Mouse (Mus musculus): ENCODE results near the gene Isyna1. TPM values are rescaled to one million over a fixed set of nuclear protein-coding genes. Genes with fewer than 3 reads are reported as not detected.

Isyna1 gene
- polyA plus RNA-seq, 1 experiment from 2014 or later = 57.9 TPM

GRCm38 (mm10) chr8:70565561-70565960 lies 28.6 kb upstream of the Isyna1 start:
- Histone ChIP-seq H3K4me3 (ENCODE audit: low read depth, low read length) (no peak overlapping the region), H3K4me1 (replicated peaks; ENCODE audit: control insufficient read depth, insufficient read depth, low read length) (no peaks in the 10 kb centered on the region), H3K4me2 (replicated peaks; ENCODE audit: low read depth, low read length) (no peak overlapping the region), H3K27ac (ENCODE audit: low read depth, low read length) (no peak overlapping the region), H3K9ac (ENCODE audit: low read depth, low read length) (no peak overlapping the region), H3K36me3 (ENCODE audit: control insufficient read depth, insufficient read depth, low read length) (no peaks in the 10 kb centered on the region), H3K9me3 (ENCODE audit: control insufficient read depth, low read length) (no peaks in the 10 kb centered on the region), H3K27me3 (ENCODE audit: control insufficient read depth, insufficient read depth, low read length) (no peaks in the 10 kb centered on the region)
- DNase-seq (ENCODE audit: low spot score) (no peak), ATAC-seq (ENCODE audit: low FRiP score) (no peak)
- WGBS = 77% methylated on average over 3 of the region's 3 CpGs

- H3K4me3 ChIP-seq (ENCODE audit: low read depth, low read length) = no peak overlapping the region
Measured at GRCm38 (mm10) chr8:70570360-70570759, 23.8 kb upstream of the Isyna1 start.

GRCm38 (mm10) chr8:70570990-70571389 lies 23.2 kb upstream of the Isyna1 start:
- Histone ChIP-seq H3K4me2 (replicated peaks; ENCODE audit: low read depth, low read length) (no peak overlapping the region), H3K9ac (ENCODE audit: low read depth, low read length) (no peak overlapping the region), H3K27ac (ENCODE audit: low read depth, low read length) (no peak overlapping the region), H3K36me3 (ENCODE audit: control insufficient read depth, insufficient read depth, low read length) (0 out of 2 replicates have a peak, but pooled peaks cover 4% of the 10 kb centered on the region), H3K27me3 (ENCODE audit: control insufficient read depth, insufficient read depth, low read length) (no peaks in the 10 kb centered on the region), H3K4me1 (replicated peaks; ENCODE audit: control insufficient read depth, insufficient read depth, low read length) (no peaks in the 10 kb centered on the region), H3K4me3 (ENCODE audit: low read depth, low read length) (no peak overlapping the region), H3K9me3 (ENCODE audit: control insufficient read depth, low read length) (no peaks in the 10 kb centered on the region)
- no peak for DNase-seq (ENCODE audit: low spot score)
- 84% methylated on average over 6 of the region's 6 CpGs for WGBS
- ATAC-seq (ENCODE audit: low FRiP score) = no peak

More at GRCm38 (mm10) chr8:70570360-70570759, 23.8 kb upstream of the Isyna1 start:
- ATAC-seq (ENCODE audit: low FRiP score) (no peak), DNase-seq (ENCODE audit: low spot score) (no peak)
- Histone ChIP-seq H3K36me3 (ENCODE audit: control insufficient read depth, insufficient read depth, low read length) (0 out of 2 replicates have a peak, but pooled peaks cover 4% of the 10 kb centered on the region), H3K9ac (ENCODE audit: low read depth, low read length) (no peak overlapping the region), H3K4me2 (replicated peaks; ENCODE audit: low read depth, low read length) (no peak overlapping the region), H3K27me3 (ENCODE audit: control insufficient read depth, insufficient read depth, low read length) (no peaks in the 10 kb centered on the region), H3K4me1 (replicated peaks; ENCODE audit: control insufficient read depth, insufficient read depth, low read length) (no peaks in the 10 kb centered on the region), H3K27ac (ENCODE audit: low read depth, low read length) (no peak overlapping the region), H3K9me3 (ENCODE audit: control insufficient read depth, low read length) (no peaks in the 10 kb centered on the region)

GRCm38 (mm10) chr8:70574302-70574701 lies 19.9 kb upstream of the Isyna1 start:
- DNase-seq (ENCODE audit: low spot score) (no peak), ATAC-seq (ENCODE audit: low FRiP score) (no peak)
- Histone ChIP-seq H3K4me1 (replicated peaks; ENCODE audit: control insufficient read depth, insufficient read depth, low read length) (no peaks in the 10 kb centered on the region), H3K4me2 (replicated peaks; ENCODE audit: low read depth, low read length) (no peak overlapping the region), H3K4me3 (ENCODE audit: low read depth, low read length) (no peak overlapping the region), H3K27ac (ENCODE audit: low read depth, low read length) (no peak overlapping the region), H3K9me3 (ENCODE audit: control insufficient read depth, low read length) (no peaks in the 10 kb centered on the region), H3K27me3 (ENCODE audit: control insufficient read depth, insufficient read depth, low read length) (no peaks in the 10 kb centered on the region), H3K9ac (ENCODE audit: low read depth, low read length) (no peak overlapping the region), H3K36me3 (ENCODE audit: control insufficient read depth, insufficient read depth, low read length) (0 out of 2 replicates have a peak, but pooled peaks cover 4% of the 10 kb centered on the region)

- no peaks in the 10 kb centered on the region for H3K4me1 ChIP-seq (replicated peaks; ENCODE audit: control insufficient read depth, insufficient read depth, low read length)
- H3K27ac ChIP-seq (ENCODE audit: low read depth, low read length) = no peak overlapping the region
- 93% methylated on average over 4 of the region's 4 CpGs for WGBS
- no peaks in the 10 kb centered on the region for H3K27me3 ChIP-seq (ENCODE audit: control insufficient read depth, insufficient read depth, low read length)
- H3K9me3 ChIP-seq (ENCODE audit: control insufficient read depth, low read length) = no peaks in the 10 kb centered on the region
- no peak for DNase-seq (ENCODE audit: low spot score)
- 0 out of 2 replicates have a peak, but pooled peaks cover 4% of the 10 kb centered on the region for H3K36me3 ChIP-seq (ENCODE audit: control insufficient read depth, insufficient read depth, low read length)
- H3K4me3 ChIP-seq (ENCODE audit: low read depth, low read length) = no peak overlapping the region
- H3K4me2 ChIP-seq (replicated peaks; ENCODE audit: low read depth, low read length) = no peak overlapping the region
- no peak overlapping the region for H3K9ac ChIP-seq (ENCODE audit: low read depth, low read length)
- no peak for ATAC-seq (ENCODE audit: low FRiP score)
Measured at GRCm38 (mm10) chr8:70574915-70575314, 19.3 kb upstream of the Isyna1 start.

- peaks cover 9% of the 10 kb centered on the region; the same call in 1 of the 2 replicates for H3K36me3 ChIP-seq (ENCODE audit: control insufficient read depth, insufficient read depth, low read length)
- H3K27ac ChIP-seq (ENCODE audit: low read depth, low read length) = no peak overlapping the region
- H3K4me2 ChIP-seq (replicated peaks; ENCODE audit: low read depth, low read length) = no peak overlapping the region
- 96% methylated on average over 3 of the region's 3 CpGs for WGBS
- H3K9ac ChIP-seq (ENCODE audit: low read depth, low read length) = no peak overlapping the region
- no peaks in the 10 kb centered on the region for H3K9me3 ChIP-seq (ENCODE audit: control insufficient read depth, low read length)
- ATAC-seq (ENCODE audit: low FRiP score) (no peak), DNase-seq (ENCODE audit: low spot score) (no peak)
- H3K4me1 ChIP-seq (replicated peaks; ENCODE audit: control insufficient read depth, insufficient read depth, low read length) = no peaks in the 10 kb centered on the region
- no peak overlapping the region for H3K4me3 ChIP-seq (ENCODE audit: low read depth, low read length)
- H3K27me3 ChIP-seq (ENCODE audit: control insufficient read depth, insufficient read depth, low read length) = no peaks in the 10 kb centered on the region
Measured at GRCm38 (mm10) chr8:70577207-70577606, 17.0 kb upstream of the Isyna1 start.

GRCm38 (mm10) chr8:70583476-70584387 lies 10.4 kb upstream of the Isyna1 start:
- no peak overlapping the region for H3K4me2 ChIP-seq (replicated peaks; ENCODE audit: low read depth, low read length)
- DNase-seq (ENCODE audit: low spot score) (no peak), ATAC-seq (ENCODE audit: low FRiP score) (no peak)
- no peak overlapping the region for H3K4me3 ChIP-seq (ENCODE audit: low read depth, low read length)
- no peaks in the 10 kb centered on the region for H3K9me3 ChIP-seq (ENCODE audit: control insufficient read depth, low read length)
- no peaks in the 10 kb centered on the region for H3K27me3 ChIP-seq (ENCODE audit: control insufficient read depth, insufficient read depth, low read length)
- no peak overlapping the region for H3K27ac ChIP-seq (ENCODE audit: low read depth, low read length)
- H3K9ac ChIP-seq (ENCODE audit: low read depth, low read length) = no peak overlapping the region
- H3K4me1 ChIP-seq (replicated peaks; ENCODE audit: control insufficient read depth, insufficient read depth, low read length) = no peaks in the 10 kb centered on the region
- WGBS = 95% methylated on average over 18 of the region's 18 CpGs
- peaks cover 10% of the 10 kb centered on the region for H3K36me3 ChIP-seq (ENCODE audit: control insufficient read depth, insufficient read depth, low read length)

GRCm38 (mm10) chr8:70584606-70585257 lies 9.4 kb upstream of the Isyna1 start:
- ATAC-seq (ENCODE audit: low FRiP score) (no peak), DNase-seq (ENCODE audit: low spot score) (no peak)
- H3K27ac ChIP-seq (ENCODE audit: low read depth, low read length) = no peak overlapping the region
- H3K36me3 ChIP-seq (ENCODE audit: control insufficient read depth, insufficient read depth, low read length) = peaks cover 10% of the 10 kb centered on the region
- H3K4me2 ChIP-seq (replicated peaks; ENCODE audit: low read depth, low read length) = no peak overlapping the region
- no peaks in the 10 kb centered on the region for H3K9me3 ChIP-seq (ENCODE audit: control insufficient read depth, low read length)
- 91% methylated on average over 9 of the region's 9 CpGs for WGBS
- H3K4me3 ChIP-seq (ENCODE audit: low read depth, low read length) = no peak overlapping the region
- no peak overlapping the region for H3K9ac ChIP-seq (ENCODE audit: low read depth, low read length)
- no peaks in the 10 kb centered on the region for H3K27me3 ChIP-seq (ENCODE audit: control insufficient read depth, insufficient read depth, low read length)
- no peaks in the 10 kb centered on the region for H3K4me1 ChIP-seq (replicated peaks; ENCODE audit: control insufficient read depth, insufficient read depth, low read length)
